ENCODE assay signal across 22 mouse cellular contexts in the genomic region with DNA sequence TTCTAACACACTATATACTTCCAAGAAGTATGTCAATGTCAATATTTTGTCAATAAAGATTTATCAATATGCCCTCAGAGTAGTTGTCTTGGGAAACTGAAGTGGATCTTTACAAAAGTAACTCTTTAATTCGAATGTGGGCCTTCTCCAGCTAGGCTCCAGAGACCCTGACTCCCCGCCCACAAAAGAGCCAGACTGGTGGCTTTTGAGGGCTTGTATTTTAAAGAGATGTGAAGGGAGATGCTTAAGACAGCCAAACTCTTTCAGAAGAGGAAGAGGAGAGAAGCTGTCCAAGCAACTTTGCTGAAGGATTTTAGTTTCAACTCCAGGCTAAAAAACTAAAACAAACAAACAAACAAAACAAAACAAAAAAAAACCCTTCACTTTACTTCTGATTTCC. TPM values are rescaled to one million over a fixed set of nuclear protein-coding genes. Genes with fewer than 3 reads are reported as not detected.
DNase-seq lines count a peak whose midpoint lies in the region; ATAC-seq lines count a peak whose summit lies in the region.
"Had no signal": no experiment of that assay in that cellular context is flagged by ENCODE, and none has a peak within 500 bp of the region (broad histone marks: within the 10 kb centered on the region; RNA-seq: fewer than 3 reads in every experiment).

No protein-coding gene starts in this region.

- peaks cover 85% of the 10 kb centered on the region for H3K27me3 ChIP-seq in kidney, embryonic 14.5 days (ENCODE audit: control insufficient read depth, insufficient read depth, low read length)
- peaks cover 90% of the 10 kb centered on the region for H3K27me3 ChIP-seq in midbrain, embryonic 11.5 days (ENCODE audit: control insufficient read depth, insufficient read depth, low read length)
- peaks cover 100% of the 10 kb centered on the region for H3K27me3 ChIP-seq in midbrain, embryonic 10.5 days (ENCODE audit: low read depth, poor library complexity, severe bottlenecking)
- peaks cover 19% of the 10 kb centered on the region; the same call in 1 of the 2 replicates for H3K27me3 ChIP-seq in forebrain, embryonic 14.5 days (replicated peaks; ENCODE audit: control insufficient read depth, insufficient read depth, low read length)
- peaks cover 64% of the 10 kb centered on the region for H3K27me3 ChIP-seq in midbrain, embryonic 16.5 days (ENCODE audit: control insufficient read depth, insufficient read depth, low read depth, low read length)

- peak overlapping the region; percentile 0; the same call in 1 of the 2 replicates for H3K4me3 ChIP-seq in kidney, embryonic 14.5 days (ENCODE audit: low read length)
- H3K4me3 ChIP-seq in midbrain, embryonic 11.5 days (ENCODE audit: low read depth, low read length), result no peak overlapping the region
- no peak overlapping the region for H3K4me3 ChIP-seq in midbrain, embryonic 10.5 days
- H3K4me3 ChIP-seq in forebrain, embryonic 14.5 days (ENCODE audit: low read depth, low read length), result peak overlapping the region; percentile 6; the same call in 1 of the 2 replicates
- no peak overlapping the region for H3K4me3 ChIP-seq in midbrain, embryonic 16.5 days (ENCODE audit: low read depth, low read length)
- H3K4me3 ChIP-seq: embryonic facial prominence, embryonic 12.5 days; heart, embryonic 12.5 days; hindbrain, embryonic 13.5 days; limb, embryonic 12.5 days; neural tube, embryonic 13.5 days had no signal

- peak overlapping the region; percentile 11; the same call in 1 of the 2 replicates for H3K27ac ChIP-seq in kidney, embryonic 14.5 days (ENCODE audit: low read depth, low read length)
- H3K27ac ChIP-seq in midbrain, embryonic 11.5 days (ENCODE audit: low read depth, low read length), result no peak overlapping the region; the same call in 1 of the 2 replicates
- H3K27ac ChIP-seq in midbrain, embryonic 10.5 days (replicated peaks), result no peak overlapping the region; the same call in 1 of the 2 replicates
- H3K27ac ChIP-seq in forebrain, embryonic 14.5 days (ENCODE audit: low read depth, low read length), result peak overlapping the region; percentile 81
- H3K27ac ChIP-seq in midbrain, embryonic 16.5 days (ENCODE audit: low read length), result no peak overlapping the region
- H3K27ac ChIP-seq: embryonic facial prominence, embryonic 12.5 days; hindbrain, embryonic 13.5 days; limb, embryonic 12.5 days; liver, embryonic 14.5 days; neural tube, embryonic 13.5 days; stomach, postnatal 0 days had no signal

- H3K36me3 ChIP-seq in kidney, embryonic 14.5 days (ENCODE audit: control insufficient read depth, insufficient read depth, low read length), result no peaks in the 10 kb centered on the region
- H3K36me3 ChIP-seq in midbrain, embryonic 11.5 days (ENCODE audit: control insufficient read depth, insufficient read depth, low read length), result no peaks in the 10 kb centered on the region
- no peaks in the 10 kb centered on the region for H3K36me3 ChIP-seq in midbrain, embryonic 10.5 days
- H3K36me3 ChIP-seq in forebrain, embryonic 14.5 days (ENCODE audit: control insufficient read depth, insufficient read depth, low read length), result peaks cover 10% of the 10 kb centered on the region; the same call in 1 of the 2 replicates
- no peaks in the 10 kb centered on the region for H3K36me3 ChIP-seq in midbrain, embryonic 16.5 days (ENCODE audit: control insufficient read depth, insufficient read depth, low read length)
- H3K36me3 ChIP-seq: embryonic facial prominence, embryonic 12.5 days; heart, embryonic 12.5 days; hindbrain, embryonic 13.5 days; limb, embryonic 12.5 days; neural tube, embryonic 13.5 days had no signal

- peaks cover 9% of the 10 kb centered on the region; the same call in 1 of the 2 replicates for H3K4me1 ChIP-seq in kidney, embryonic 14.5 days (ENCODE audit: control insufficient read depth, insufficient read depth, low read length)
- peaks cover 33% of the 10 kb centered on the region for H3K4me1 ChIP-seq in midbrain, embryonic 11.5 days (ENCODE audit: control insufficient read depth, insufficient read depth, low read length)
- H3K4me1 ChIP-seq in midbrain, embryonic 10.5 days, result peaks cover 80% of the 10 kb centered on the region
- H3K4me1 ChIP-seq in forebrain, embryonic 14.5 days (ENCODE audit: control insufficient read depth, insufficient read depth, low read length), result peaks cover 36% of the 10 kb centered on the region
- H3K4me1 ChIP-seq in midbrain, embryonic 16.5 days (ENCODE audit: control insufficient read depth, insufficient read depth, low read length), result peaks cover 16% of the 10 kb centered on the region

- WGBS in kidney, embryonic 14.5 days, result 7% methylated on average over 2 of the region's 2 CpGs
- WGBS in midbrain, embryonic 11.5 days, result 0% methylated on average over 2 of the region's 2 CpGs
- WGBS in midbrain, embryonic 10.5 days, result 3% methylated on average over 2 of the region's 2 CpGs
- WGBS in forebrain, embryonic 14.5 days, result 4% methylated on average over 2 of the region's 2 CpGs
- WGBS in midbrain, embryonic 16.5 days, result 6% methylated on average over 2 of the region's 2 CpGs

- peak overlapping the region; percentile 47 for H3K4me2 ChIP-seq in kidney, embryonic 14.5 days (replicated peaks; ENCODE audit: low read depth, low read length)
- peak overlapping the region; percentile 17; the same call in 1 of the 2 replicates for H3K4me2 ChIP-seq in midbrain, embryonic 11.5 days
- H3K4me2 ChIP-seq in forebrain, embryonic 14.5 days (ENCODE audit: low read length), result peak overlapping the region; percentile 74
- peak overlapping the region; percentile 26 for H3K4me2 ChIP-seq in midbrain, embryonic 16.5 days (ENCODE audit: low read length)
- H3K4me2 ChIP-seq: heart, embryonic 12.5 days; hindbrain, embryonic 13.5 days; limb, embryonic 12.5 days; neural tube, embryonic 13.5 days had no signal

- DNase-seq in kidney, adult 9 months, result no peak
- DNase-seq in midbrain, embryonic 11.5 days (ENCODE audit: low spot score, missing footprints), result peak; percentile 89
- no peak for DNase-seq in midbrain, embryonic 10.5 days (ENCODE audit: low spot score)
- DNase-seq in forebrain, embryonic 14.5 days (ENCODE audit: low spot score), result no peak
- DNase-seq in layer of hippocampus, adult 9-11 months, result no peak
- DNase-seq in adrenal gland, postnatal 10 days, result no peak
- DNase-seq: cerebellum, adult 8-10 months; heart, postnatal 14 days; kidney, postnatal 10 days; right cerebral cortex, adult 18-20 months had no signal

- H3K9me3 ChIP-seq in kidney, embryonic 14.5 days (ENCODE audit: control insufficient read depth, low read length), result no peaks in the 10 kb centered on the region
- H3K9me3 ChIP-seq in midbrain, embryonic 11.5 days (ENCODE audit: control insufficient read depth, low read length), result no peaks in the 10 kb centered on the region
- no peaks in the 10 kb centered on the region for H3K9me3 ChIP-seq in midbrain, embryonic 10.5 days (replicated peaks)
- H3K9me3 ChIP-seq in forebrain, embryonic 14.5 days (replicated peaks; ENCODE audit: control insufficient read depth, low read length), result no peaks in the 10 kb centered on the region
- H3K9me3 ChIP-seq in midbrain, embryonic 16.5 days (replicated peaks; ENCODE audit: control insufficient read depth, low read length, poor library complexity, severe bottlenecking), result no peaks in the 10 kb centered on the region
- H3K9me3 ChIP-seq: embryonic facial prominence, embryonic 12.5 days; heart, embryonic 12.5 days; hindbrain, embryonic 13.5 days; limb, embryonic 12.5 days; neural tube, embryonic 13.5 days had no signal

- 0 out of 2 replicates have a peak overlapping the region, but pooled peaks have one; percentile 5 for H3K9ac ChIP-seq in kidney, embryonic 14.5 days (ENCODE audit: low read depth, low read length)
- H3K9ac ChIP-seq in midbrain, embryonic 11.5 days (ENCODE audit: low read length), result no peak overlapping the region
- H3K9ac ChIP-seq in forebrain, embryonic 14.5 days (ENCODE audit: low read length), result peak overlapping the region; percentile 52
- no peak overlapping the region for H3K9ac ChIP-seq in midbrain, embryonic 16.5 days (ENCODE audit: low read depth, low read length)
- H3K9ac ChIP-seq: embryonic facial prominence, embryonic 12.5 days; heart, embryonic 12.5 days; hindbrain, embryonic 13.5 days; limb, embryonic 12.5 days; liver, embryonic 14.5 days; neural tube, embryonic 13.5 days had no signal

- ATAC-seq in kidney, embryonic 14.5 days (ENCODE audit: low FRiP score, low TSS enrichment), result no peak
- ATAC-seq in midbrain, embryonic 11.5 days (ENCODE audit: low FRiP score), result no peak
- ATAC-seq in forebrain, embryonic 14.5 days, result no peak
- ATAC-seq in midbrain, embryonic 16.5 days, result no peak

RNA-seq across cellular contexts. Expression of gene Emx2, which starts 7.1 kb away (rescaled TPM):
- polyA plus RNA-seq in kidney, embryonic 14.5 days (2014; fragmentation: Nextera tagmentation; extraction: Ambion mirVana), result 40.5 and 43.6 TPM in 2 replicates
- polyA plus RNA-seq in midbrain, embryonic 11.5 days (2014; fragmentation: Nextera tagmentation; extraction: Ambion mirVana), result 12.1 and 12.2 TPM in 2 replicates
- 8.7 and 9.2 TPM in 2 replicates for polyA plus RNA-seq in midbrain, embryonic 10.5 days (2016; fragmentation: Nextera tagmentation; extraction: Ambion mirVana)
- polyA plus RNA-seq in forebrain, embryonic 14.5 days (2014; fragmentation: Nextera tagmentation; extraction: Ambion mirVana), result 9.3 and 9.4 TPM in 2 replicates
- polyA plus RNA-seq in midbrain, embryonic 16.5 days (2015; fragmentation: Nextera tagmentation; extraction: Ambion mirVana), result 10.8 and 14.2 TPM in 2 replicates
- total RNA-seq in adrenal gland, postnatal 10 days (2021), result under 1 TPM in 1 of 2 experiments, not detected in 1; 0.27 TPM
- total RNA-seq: granulocyte monocyte progenitor cell, adult 5-6 weeks; heart, postnatal 14 days had no signal
- polyA plus RNA-seq: heart, embryonic 12.5 days; intestine, embryonic 14.5 days; lung, embryonic 16.5 days; neural tube, embryonic 13.5 days had no signal

Comparison
In these comparisons a context has a peak if more than half of its experiments do, and no peak if none do; other contexts are left out.
1. H3K27ac ChIP-seq: peak in kidney, embryonic 14.5 days (single experiment) and forebrain, embryonic 14.5 days (single experiment); none in midbrain, embryonic 11.5 days (single experiment), midbrain, embryonic 10.5 days (single experiment) and midbrain, embryonic 16.5 days (single experiment).
2. H3K4me2 ChIP-seq: peak in every context shown above with its lines; median percentile 74 in forebrain, embryonic 14.5 days; 47 in kidney, embryonic 14.5 days; 26 in midbrain, embryonic 16.5 days; 17 in midbrain, embryonic 11.5 days.
3. H3K4me3 ChIP-seq: peak in kidney, embryonic 14.5 days (single experiment) and forebrain, embryonic 14.5 days (single experiment); none in midbrain, embryonic 11.5 days (single experiment), midbrain, embryonic 10.5 days (single experiment) and midbrain, embryonic 16.5 days (single experiment).
4. H3K9ac ChIP-seq: peak in kidney, embryonic 14.5 days (single experiment) and forebrain, embryonic 14.5 days (single experiment); none in midbrain, embryonic 11.5 days (single experiment) and midbrain, embryonic 16.5 days (single experiment).